Mouse (Mus musculus) intestine, embryonic 16.5 days (tissue): ENCODE measurements around the gene Nqo2. TPM values are rescaled to one million over a fixed set of nuclear protein-coding genes. Genes with fewer than 3 reads are reported as not detected.
A peak's percentile ranks its signal among the peaks of the same experiment; 100 is the strongest.

Experiments used
- ATAC-seq: fragments of 200-750 bp; cut with Nextera tagmentation; 2 replicates; pipeline ENCODE4 v1.8.0; 2017; ENCODE audit warnings: moderate TSS enrichment, moderate library complexity
- H3K27ac ChIP-seq: fragments of 300-500 bp; sonication (generic); 2 replicates; pipeline ENCODE4 v1.5.1; 2014; ENCODE audit warnings: mild to moderate bottlenecking, low read length
- H3K27me3 ChIP-seq: fragments of 300-500 bp; sonication (generic); replicated peaks from 2 replicates; pipeline ENCODE4 v1.6.1; 2014; ENCODE audit warnings: low read length, control low read depth, mixed read lengths; ENCODE audit not compliant: control insufficient read depth, insufficient read depth
- H3K36me3 ChIP-seq: fragments of 300-500 bp; sonication (generic); 2 replicates; pipeline ENCODE4 v1.6.1; 2014; ENCODE audit warnings: low read length, control low read depth; ENCODE audit not compliant: control insufficient read depth, insufficient read depth
- H3K4me1 ChIP-seq: fragments of 300-500 bp; sonication (generic); 2 replicates; pipeline ENCODE4 v1.6.1; 2014; ENCODE audit warnings: low read length, control low read depth, mixed read lengths; ENCODE audit not compliant: control insufficient read depth, insufficient read depth
- H3K4me2 ChIP-seq: fragments of 300-500 bp; sonication (generic); 2 replicates; pipeline ENCODE4 v1.6.1; 2014; ENCODE audit warnings: low read depth, low read length, control low read depth
- H3K4me3 ChIP-seq: fragments of 300-500 bp; sonication (generic); 2 replicates; pipeline ENCODE4 v1.5.1; 2014; ENCODE audit warnings: mild to moderate bottlenecking, low read length
- H3K9ac ChIP-seq: fragments of 300-500 bp; sonication (generic); 2 replicates; pipeline ENCODE4 v1.6.1; 2014; ENCODE audit warnings: low read depth, low read length
- H3K9me3 ChIP-seq: fragments of 300-500 bp; sonication (generic); 2 replicates; pipeline ENCODE4 v1.6.1; 2016; ENCODE audit warnings: low read length, control low read depth; ENCODE audit not compliant: control insufficient read depth
- WGBS: fragments of 180-500 bp; shearing (Covaris S2); extraction: QIAGEN DNeasy Blood & Tissue Kit; methylation state at CpG from one replicate; pipeline ENCODE4 v1.1.7; 2014; 5-methylcytosine and 5-hydroxymethylcytosine counted together
- polyA plus RNA-seq: library from polyadenylated mRNA; unstranded; fragments of >200 nt; fragmentation: Nextera tagmentation; extraction: Ambion mirVana; gene quantifications from 2 replicates; pipeline ENCODE4 v1.2.1, GENCODE M21; 2015

Gene Nqo2
- polyA plus RNA-seq, 1 experiment from 2014 or later: 54.3 TPM

DNA sequence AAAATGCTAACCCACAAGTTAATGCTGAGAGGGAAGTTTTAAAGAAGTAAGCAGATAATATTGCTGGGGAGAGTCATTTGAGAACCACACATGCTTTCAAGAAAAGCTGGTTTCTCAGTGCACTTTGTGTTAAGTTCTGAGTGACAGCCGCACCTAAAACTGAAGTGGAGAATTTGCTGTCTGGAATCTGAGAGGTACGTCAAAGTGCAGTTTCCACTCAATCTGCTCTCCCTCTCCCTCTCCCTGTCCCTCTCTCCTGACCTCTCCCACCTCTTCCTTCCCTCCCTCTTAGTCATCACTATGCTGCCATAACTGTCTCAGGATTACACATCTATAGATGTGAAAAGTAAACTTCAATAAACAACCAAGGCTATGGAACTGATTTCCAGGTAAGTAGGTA, 57.5 kb downstream of the Nqo2 start:
- no peaks in the 10 kb centered on the region for H3K4me1 ChIP-seq
- no peak overlapping the region for H3K27ac ChIP-seq
- no peak overlapping the region for H3K4me2 ChIP-seq
- no peaks in the 10 kb centered on the region for H3K9me3 ChIP-seq
- H3K36me3 ChIP-seq: peaks cover 4% of the 10 kb centered on the region; the same call in 1 of the 2 replicates
- no peak overlapping the region for H3K4me3 ChIP-seq
- 91% methylated on average over 2 of the region's 2 CpGs for WGBS
- no peaks in the 10 kb centered on the region for H3K27me3 ChIP-seq
- ATAC-seq: no peak
- no peak overlapping the region for H3K9ac ChIP-seq

DNA sequence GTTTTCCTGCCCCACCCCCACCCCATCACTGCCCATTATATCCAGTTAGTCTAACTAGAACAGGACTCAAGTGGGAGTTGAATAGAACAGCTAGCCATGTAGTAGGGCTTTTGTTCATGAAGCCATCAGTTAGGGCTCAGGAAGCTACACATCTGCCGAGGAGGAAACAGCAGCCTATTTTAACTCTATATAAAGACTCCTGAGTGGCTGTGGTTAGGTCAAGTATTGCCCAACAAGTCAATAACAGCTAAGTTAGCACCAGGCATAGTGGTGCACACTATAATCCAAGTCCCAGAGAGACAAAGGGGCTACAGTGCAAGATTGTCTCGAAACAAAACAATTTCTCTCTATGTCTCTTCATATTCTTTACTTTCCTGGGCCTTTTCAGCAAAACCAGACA, 67.6 kb downstream of the Nqo2 start:
- Histone ChIP-seq H3K36me3 (peaks cover 8% of the 10 kb centered on the region; the same call in 1 of the 2 replicates), H3K4me2 (no peak overlapping the region), H3K9me3 (no peaks in the 10 kb centered on the region), H3K4me3 (no peak overlapping the region), H3K27ac (no peak overlapping the region), H3K9ac (no peak overlapping the region), H3K27me3 (no peaks in the 10 kb centered on the region), H3K4me1 (peaks cover 3% of the 10 kb centered on the region)
- ATAC-seq: no peak
- WGBS: 80% methylated on average over 2 of the region's 2 CpGs

DNA sequence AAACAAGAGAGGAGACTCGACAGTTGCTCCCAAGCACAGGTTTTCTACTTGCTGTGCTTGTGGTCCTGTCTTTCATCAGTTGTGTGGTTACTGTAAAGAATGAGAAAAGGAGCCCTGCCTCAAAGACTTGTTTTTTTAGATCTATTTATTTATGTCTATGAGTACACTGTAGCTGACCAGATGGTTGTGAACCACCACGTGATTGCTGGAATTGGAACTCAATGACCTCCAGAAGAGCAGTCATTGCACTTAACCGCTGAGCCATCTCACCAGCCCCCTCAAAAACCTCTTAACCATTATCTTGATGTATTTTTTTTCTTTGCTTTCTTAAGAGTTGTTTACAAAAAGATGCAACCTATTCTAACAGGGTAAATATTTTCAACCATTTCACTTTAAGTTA, 70.9 kb downstream of the Nqo2 start:
- Histone ChIP-seq H3K27ac (no peak overlapping the region), H3K36me3 (peaks cover 2% of the 10 kb centered on the region; the same call in 1 of the 2 replicates), H3K4me2 (no peak overlapping the region), H3K4me3 (no peak overlapping the region), H3K4me1 (peaks cover 10% of the 10 kb centered on the region), H3K9me3 (no peaks in the 10 kb centered on the region), H3K9ac (no peak overlapping the region), H3K27me3 (no peaks in the 10 kb centered on the region)
- 83% methylated on average over 3 of the region's 3 CpGs for WGBS
- no peak for ATAC-seq

DNA sequence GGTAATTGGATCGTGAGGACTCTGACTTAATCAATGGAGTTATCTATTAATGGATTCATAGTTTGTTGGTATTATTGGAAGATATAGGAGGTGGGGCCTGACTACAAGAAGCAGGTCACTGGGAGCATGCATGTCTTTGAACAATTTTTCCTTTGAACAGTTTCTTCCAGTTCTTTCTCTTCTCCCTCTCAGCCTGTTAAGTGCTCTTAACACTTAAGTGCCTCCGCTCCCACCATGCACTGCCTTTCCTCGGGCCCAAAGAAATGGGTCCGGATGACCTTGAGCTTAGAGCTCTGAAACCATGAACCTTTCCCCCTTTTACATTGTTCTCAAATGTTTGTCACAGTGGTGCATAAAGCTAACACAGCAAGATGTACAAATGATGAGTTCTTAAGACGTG, 72.2 kb downstream of the Nqo2 start:
- no peak overlapping the region for H3K4me3 ChIP-seq
- 80% methylated on average over 5 of the region's 5 CpGs for WGBS
- H3K9ac ChIP-seq: 0 out of 2 replicates have a peak overlapping the region, but pooled peaks have one; percentile 96
- peak overlapping the region; percentile 87 for H3K27ac ChIP-seq
- H3K36me3 ChIP-seq: 0 out of 2 replicates have a peak, but pooled peaks cover 2% of the 10 kb centered on the region
- no peaks in the 10 kb centered on the region for H3K9me3 ChIP-seq
- no peak for ATAC-seq
- peaks cover 10% of the 10 kb centered on the region for H3K4me1 ChIP-seq
- peak overlapping the region; percentile 73; the same call in 1 of the 2 replicates for H3K4me2 ChIP-seq
- no peaks in the 10 kb centered on the region for H3K27me3 ChIP-seq

DNA sequence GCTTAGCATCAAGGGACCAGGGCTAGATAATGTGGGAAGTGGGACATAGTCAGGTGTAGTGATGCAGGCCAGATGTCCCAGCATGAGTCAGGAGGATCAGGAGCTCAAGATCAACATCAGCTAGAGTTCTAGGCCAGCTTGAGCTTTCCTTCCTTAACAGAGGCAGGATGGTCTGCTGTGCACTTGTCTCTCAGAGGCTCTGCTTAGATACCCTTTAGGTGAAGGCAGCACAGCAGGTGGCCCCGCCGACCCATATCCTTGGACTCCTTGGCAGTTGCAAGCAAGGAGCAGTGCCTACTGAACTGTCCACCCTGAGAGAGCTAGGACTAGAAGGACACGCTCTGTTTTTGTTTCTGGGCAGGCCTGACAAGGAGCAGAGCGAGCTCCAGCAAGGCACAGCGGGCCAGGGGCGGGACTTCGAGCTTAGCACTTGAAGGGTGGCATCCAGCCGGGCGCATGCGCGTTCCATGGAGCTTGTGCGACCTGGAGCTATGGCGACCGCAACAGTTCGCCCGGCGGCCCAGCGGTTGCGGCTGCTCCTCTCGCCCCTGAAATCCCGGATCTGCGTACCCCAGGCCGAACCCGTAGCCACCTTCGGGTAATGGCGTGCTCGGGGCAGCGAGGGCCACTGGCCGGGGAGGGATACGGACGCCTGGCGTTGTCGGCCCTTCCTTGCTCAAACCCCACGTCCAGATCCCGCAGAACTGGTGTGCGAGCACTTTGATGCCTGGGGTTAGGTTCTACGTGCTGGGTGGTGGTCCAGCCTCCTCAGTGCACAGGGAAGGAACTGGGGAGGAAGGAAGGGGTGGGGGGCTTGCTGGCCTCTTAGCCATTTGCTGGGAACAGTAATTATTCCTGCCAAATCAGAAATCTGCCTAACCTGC, 72.9 kb downstream of the Nqo2 start, which contains the start of gene Bphl:
Gene Bphl (plus strand): TSS at position 426 of the 884 bp plus-strand sequence.
- Histone ChIP-seq H3K4me1 (peaks cover 10% of the 10 kb centered on the region), H3K27ac (peak within 1 kb of the TSS; percentile 87), H3K4me3 (peak within 1 kb of the TSS; percentile 86), H3K27me3 (no peaks in the 10 kb centered on the region), H3K9ac (peak within 1 kb of the TSS; percentile 96), H3K36me3 (0 out of 2 replicates have a peak, but pooled peaks cover 2% of the 10 kb centered on the region), H3K9me3 (no peaks in the 10 kb centered on the region), H3K4me2 (peak within 1 kb of the TSS; percentile 73)
- ATAC-seq: peak; percentile 94
- WGBS: under 1% methylated on average over 37 of the region's 37 CpGs

DNA sequence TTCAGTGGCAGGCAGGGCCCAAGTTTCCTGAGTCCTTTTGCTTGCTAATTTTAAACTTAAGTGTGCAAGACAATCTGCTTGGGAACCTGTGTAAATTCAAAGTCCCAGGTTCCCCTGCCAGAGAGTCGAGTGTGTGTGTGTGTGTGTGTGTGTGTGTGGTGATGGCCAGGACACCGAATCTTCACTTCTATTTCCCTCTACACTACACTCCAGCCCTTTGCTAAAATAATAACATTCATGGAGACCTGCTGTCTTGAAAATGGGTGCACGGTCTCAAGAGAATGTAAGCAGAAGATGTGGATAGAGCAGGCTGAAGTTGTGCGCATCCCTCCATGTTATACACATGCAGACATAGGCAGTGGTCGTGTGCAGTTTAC, 73.6 kb downstream of the Nqo2 start:
- H3K4me1 ChIP-seq: peaks cover 10% of the 10 kb centered on the region
- peak; percentile 3; the same call in 1 of the 2 replicates for ATAC-seq
- H3K4me2 ChIP-seq: peak overlapping the region; percentile 73
- 34% methylated on average over 5 of the region's 5 CpGs for WGBS
- 0 out of 2 replicates have a peak, but pooled peaks cover 2% of the 10 kb centered on the region for H3K36me3 ChIP-seq
- H3K9me3 ChIP-seq: no peaks in the 10 kb centered on the region
- H3K4me3 ChIP-seq: peak overlapping the region; percentile 86
- H3K27me3 ChIP-seq: no peaks in the 10 kb centered on the region
- H3K27ac ChIP-seq: peak overlapping the region; percentile 87
- peak overlapping the region; percentile 96 for H3K9ac ChIP-seq

Other genes with a start within 250 kb of the Nqo2 start
- gene Serpinb6e, start 121.3 kb upstream of the Nqo2 start, polyA plus RNA-seq: not detected in 2 replicates
- gene Serpinb6c, start 59.0 kb upstream of the Nqo2 start, polyA plus RNA-seq: 0.15 and 0.35 TPM in 2 replicates
- gene Ripk1, start 37.7 kb downstream of the Nqo2 start, polyA plus RNA-seq: 16.4 and 19.9 TPM in 2 replicates
- 150 and 163 TPM in 2 replicates for gene Serpinb6a, start 38.1 kb downstream of the Nqo2 start, polyA plus RNA-seq
- 74.7 and 86.3 TPM in 2 replicates for gene Bphl, start 72.9 kb downstream of the Nqo2 start, polyA plus RNA-seq
- gene Tubb2a, start 113.3 kb downstream of the Nqo2 start, polyA plus RNA-seq: 149 and 162 TPM in 2 replicates
- gene Tubb2b, start 165.8 kb downstream of the Nqo2 start, polyA plus RNA-seq: 30.4 and 36.0 TPM in 2 replicates
- 66.7 and 67.2 TPM in 2 replicates for gene Psmg4, start 198.3 kb downstream of the Nqo2 start, polyA plus RNA-seq